Mouse (Mus musculus) hindbrain, embryonic 10.5 days (tissue): ENCODE results near the gene Tbx21. TPM values are rescaled to one million over a fixed set of nuclear protein-coding genes. Genes with fewer than 3 reads are reported as not detected.

Experiments
- DNase-seq: peaks from one replicate; pipeline ENCODE4 v3.0.0-alpha.2; 2017; ENCODE audit warnings: low spot score
- H3K27ac ChIP-seq: fragments of 300-500 bp; sonication (generic); 2 replicates; pipeline ENCODE4 v1.5.1; 2016; ENCODE audit warnings: mild to moderate bottlenecking, moderate library complexity
- H3K27me3 ChIP-seq: fragments of 300-500 bp; sonication (generic); 2 replicates; pipeline ENCODE4 v1.6.1; 2016; ENCODE audit warnings: mild to moderate bottlenecking; ENCODE audit not compliant: poor library complexity, insufficient read depth, severe bottlenecking
- H3K36me3 ChIP-seq: fragments of 300-500 bp; sonication (generic); 2 replicates; pipeline ENCODE4 v1.6.1; 2016; ENCODE audit warnings: mild to moderate bottlenecking, moderate library complexity
- H3K4me1 ChIP-seq: fragments of 300-500 bp; sonication (generic); replicated peaks from 2 replicates; pipeline ENCODE4 v1.6.1; 2016; ENCODE audit warnings: mild to moderate bottlenecking
- H3K4me3 ChIP-seq: fragments of 300-500 bp; sonication (generic); 2 replicates; pipeline ENCODE4 v1.5.1; 2016; ENCODE audit warnings: mild to moderate bottlenecking, moderate library complexity
- H3K9me3 ChIP-seq: fragments of 300-500 bp; sonication (generic); 2 replicates; pipeline ENCODE4 v1.6.1; 2016; ENCODE audit warnings: mild to moderate bottlenecking, moderate library complexity
- whole genome bisulfite sequencing: fragments of 180-500 bp; shearing (Covaris S2); methylation state at CpG from one replicate; pipeline ENCODE4 v1.1.7; 2016; 5-methylcytosine and 5-hydroxymethylcytosine counted together
- polyA plus RNA-seq: library from polyadenylated mRNA; unstranded; fragments of >200 nt; fragmentation: Nextera tagmentation; extraction: Ambion mirVana; gene quantifications from 2 replicates; pipeline ENCODE4 v1.2.1, GENCODE M21; 2016

Tbx21 gene
- polyA plus RNA-seq, 1 experiment from 2014 or later: 0.29 TPM

DNA sequence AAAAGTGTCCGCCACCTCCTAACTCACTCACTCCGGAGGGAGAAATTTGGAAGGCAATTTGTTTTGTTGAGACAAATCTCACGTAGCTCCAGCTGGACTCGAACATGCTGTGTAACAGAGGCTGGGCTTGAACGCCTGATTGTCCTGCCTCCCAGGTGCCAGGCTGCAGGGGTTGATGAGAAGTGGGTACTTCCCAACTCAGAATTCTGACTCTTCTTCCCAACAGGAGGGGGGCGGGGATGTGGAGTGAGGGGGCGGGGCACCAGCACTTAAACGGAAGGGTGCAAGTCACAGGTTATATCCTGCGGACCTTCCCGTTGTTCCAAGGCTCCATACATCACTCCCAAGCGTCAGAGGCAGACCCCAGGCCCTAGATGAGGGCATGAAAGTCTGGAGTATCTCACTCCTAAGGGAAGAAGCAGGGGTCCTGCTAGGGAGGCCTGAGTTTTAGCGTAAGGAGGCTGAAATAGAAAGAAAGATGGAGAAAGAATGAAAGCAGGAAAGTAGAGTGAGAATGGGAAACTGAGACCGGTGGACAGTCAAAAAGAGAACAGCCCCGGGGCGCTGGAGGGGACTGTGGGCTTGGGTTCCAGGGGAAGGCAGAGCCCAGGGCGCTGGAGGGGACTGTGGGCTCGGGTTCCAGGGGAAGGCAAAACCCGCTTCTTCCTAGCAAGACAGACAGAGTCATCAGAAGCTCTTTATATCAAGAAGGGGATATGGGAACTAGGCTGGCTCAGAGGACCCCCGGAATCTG, 12.5 kb upstream of the Tbx21 start:
- Histone ChIP-seq H3K36me3 (no peaks in the 10 kb centered on the region), H3K4me3 (peak overlapping the region; percentile 62), H3K9me3 (no peaks in the 10 kb centered on the region), H3K4me1 (peaks cover 55% of the 10 kb centered on the region), H3K27ac (no peak overlapping the region), H3K27me3 (peaks cover 84% of the 10 kb centered on the region)
- 15% methylated on average over 19 of the region's 19 CpGs for WGBS
- DNase-seq: no peak

- DNase-seq: peak; percentile 39
- WGBS: 4% methylated on average over 32 of the region's 32 CpGs
- Histone ChIP-seq H3K36me3 (no peaks in the 10 kb centered on the region), H3K27me3 (peaks cover 76% of the 10 kb centered on the region), H3K27ac (peak overlapping the region; percentile 78), H3K4me3 (peak overlapping the region; percentile 62), H3K9me3 (no peaks in the 10 kb centered on the region), H3K4me1 (peaks cover 51% of the 10 kb centered on the region)
Measured at GRCm38 (mm10) chr11:97126645-97127468, 11.7 kb upstream of the Tbx21 start.

GRCm38 (mm10) chr11:97124266-97125036, 9.3 kb upstream of the Tbx21 start:
- peaks cover 66% of the 10 kb centered on the region for H3K27me3 ChIP-seq

DNA sequence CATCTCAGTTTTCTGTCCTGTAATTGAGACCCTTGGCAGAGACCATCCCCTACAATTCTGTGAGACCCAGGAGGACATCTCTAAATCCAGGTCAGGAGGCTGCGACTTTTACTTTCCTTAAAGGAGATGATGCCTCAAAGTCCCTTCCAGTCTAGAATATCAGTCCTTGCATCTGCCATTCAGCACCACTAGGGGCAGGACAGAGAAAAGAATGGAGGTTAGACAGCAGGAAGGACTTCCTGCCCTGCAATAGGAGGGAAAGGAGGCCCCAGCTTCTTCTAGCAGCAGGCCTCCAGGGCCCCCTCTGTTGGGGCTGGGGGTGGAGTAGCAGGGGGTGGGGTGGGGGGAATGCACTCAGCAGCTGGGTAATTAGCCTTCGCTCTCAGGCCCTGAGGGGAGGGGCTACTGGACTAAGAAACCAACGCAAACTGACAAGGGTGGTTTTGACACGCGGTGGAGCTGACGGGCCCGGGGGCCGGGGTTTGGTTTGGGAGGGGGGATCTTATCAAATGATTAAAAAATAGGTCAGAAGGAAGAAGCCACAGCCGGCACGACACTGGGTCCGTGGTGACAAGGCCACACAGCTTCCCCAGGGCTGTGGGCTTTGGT, 8.3 kb upstream of the Tbx21 start:
- peaks cover 78% of the 10 kb centered on the region for H3K4me1 ChIP-seq
- no peaks in the 10 kb centered on the region for H3K9me3 ChIP-seq
- WGBS: 23% methylated on average over 11 of the region's 11 CpGs
- no peak overlapping the region for H3K4me3 ChIP-seq
- H3K27me3 ChIP-seq: peaks cover 66% of the 10 kb centered on the region
- no peaks in the 10 kb centered on the region for H3K36me3 ChIP-seq
- peak overlapping the region; percentile 57; the same call in 1 of the 2 replicates for H3K27ac ChIP-seq
- DNase-seq: no peak

More at GRCm38 (mm10) chr11:97124266-97125036, 9.3 kb upstream of the Tbx21 start:
- WGBS: 59% methylated on average over 10 of the region's 10 CpGs
- Histone ChIP-seq H3K9me3 (no peaks in the 10 kb centered on the region), H3K27ac (no peak overlapping the region), H3K36me3 (no peaks in the 10 kb centered on the region), H3K4me3 (no peak overlapping the region), H3K4me1 (peaks cover 70% of the 10 kb centered on the region)
- no peak for DNase-seq

DNA sequence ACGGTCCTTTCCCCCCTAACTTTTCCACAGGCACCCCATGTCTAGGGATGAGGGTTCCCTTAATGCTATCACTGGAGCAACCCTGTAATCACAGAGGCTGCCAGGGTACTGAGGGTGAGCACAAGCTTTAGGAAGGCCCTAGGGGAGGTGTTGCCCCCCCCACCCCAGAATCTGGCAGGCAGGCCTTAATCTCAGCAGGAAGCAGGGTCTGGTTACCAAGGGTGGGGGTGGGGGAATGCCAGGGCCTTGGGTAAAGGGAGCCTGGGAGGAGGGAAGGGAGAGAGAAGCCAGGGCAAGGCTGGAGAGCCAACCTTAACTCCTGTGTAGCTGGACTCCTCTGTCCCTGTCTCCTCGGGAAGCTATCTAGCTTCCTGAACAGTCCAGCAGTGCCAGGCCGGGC, 5.5 kb upstream of the Tbx21 start:
- peaks cover 67% of the 10 kb centered on the region for H3K27me3 ChIP-seq
- H3K27ac ChIP-seq: 0 out of 2 replicates have a peak overlapping the region, but pooled peaks have one; percentile 30
- H3K4me1 ChIP-seq: peaks cover 69% of the 10 kb centered on the region
- 63% methylated on average over 3 of the region's 3 CpGs for WGBS
- no peaks in the 10 kb centered on the region for H3K36me3 ChIP-seq
- H3K4me3 ChIP-seq: no peak overlapping the region
- no peaks in the 10 kb centered on the region for H3K9me3 ChIP-seq
- DNase-seq: no peak

DNA sequence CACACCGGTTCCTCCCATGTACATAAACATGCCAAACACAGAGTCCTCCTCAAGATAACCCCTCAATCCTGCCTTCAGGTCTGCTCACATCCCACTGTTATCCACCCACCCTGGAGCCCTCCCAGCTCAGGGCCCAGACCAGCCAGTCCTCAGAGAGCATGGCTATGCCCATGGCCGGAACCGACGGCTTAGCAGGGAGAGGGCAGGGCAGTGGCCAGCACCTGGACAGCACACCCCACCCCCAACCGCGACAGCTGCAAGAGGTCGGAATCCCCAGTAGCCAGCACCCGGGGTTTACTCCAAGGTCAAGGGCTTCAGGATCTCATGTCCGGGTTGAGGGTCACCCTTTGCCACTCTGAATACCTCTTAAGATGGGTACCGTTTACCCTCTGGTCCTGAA, 5.1 kb upstream of the Tbx21 start:
- Histone ChIP-seq H3K4me3 (no peak overlapping the region), H3K27me3 (peaks cover 67% of the 10 kb centered on the region), H3K27ac (peak overlapping the region; percentile 35; the same call in 1 of the 2 replicates), H3K4me1 (peaks cover 71% of the 10 kb centered on the region), H3K36me3 (no peaks in the 10 kb centered on the region), H3K9me3 (no peaks in the 10 kb centered on the region)
- WGBS: 42% methylated on average over 10 of the region's 10 CpGs
- no peak for DNase-seq

DNA sequence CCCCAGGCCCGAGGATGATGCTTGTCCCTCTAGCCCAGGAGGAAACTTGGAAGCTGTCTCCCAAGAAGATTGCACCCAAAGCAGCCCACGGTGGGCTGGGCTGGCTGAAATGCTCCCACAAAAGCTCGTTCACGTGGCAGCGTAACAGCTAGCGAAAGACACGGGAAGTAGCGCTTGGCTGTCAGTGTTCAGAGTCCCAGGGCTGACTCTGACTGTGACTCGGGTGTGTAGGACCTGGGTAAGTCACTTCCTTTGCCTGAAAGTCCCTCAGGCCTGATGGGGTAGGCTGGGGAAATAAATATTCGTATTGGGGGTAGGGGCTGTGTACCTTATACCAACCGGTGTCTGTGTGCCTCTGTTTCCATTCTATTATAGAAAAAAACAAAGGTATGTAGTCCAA, 666 bp upstream of the Tbx21 start:
- H3K4me3 ChIP-seq: peak overlapping the region; percentile 57
- H3K4me1 ChIP-seq: peaks cover 59% of the 10 kb centered on the region
- DNase-seq: no peak
- H3K27ac ChIP-seq: no peak overlapping the region
- no peaks in the 10 kb centered on the region for H3K36me3 ChIP-seq
- 9% methylated on average over 11 of the region's 11 CpGs for WGBS
- H3K27me3 ChIP-seq: peaks cover 98% of the 10 kb centered on the region
- no peaks in the 10 kb centered on the region for H3K9me3 ChIP-seq

DNA sequence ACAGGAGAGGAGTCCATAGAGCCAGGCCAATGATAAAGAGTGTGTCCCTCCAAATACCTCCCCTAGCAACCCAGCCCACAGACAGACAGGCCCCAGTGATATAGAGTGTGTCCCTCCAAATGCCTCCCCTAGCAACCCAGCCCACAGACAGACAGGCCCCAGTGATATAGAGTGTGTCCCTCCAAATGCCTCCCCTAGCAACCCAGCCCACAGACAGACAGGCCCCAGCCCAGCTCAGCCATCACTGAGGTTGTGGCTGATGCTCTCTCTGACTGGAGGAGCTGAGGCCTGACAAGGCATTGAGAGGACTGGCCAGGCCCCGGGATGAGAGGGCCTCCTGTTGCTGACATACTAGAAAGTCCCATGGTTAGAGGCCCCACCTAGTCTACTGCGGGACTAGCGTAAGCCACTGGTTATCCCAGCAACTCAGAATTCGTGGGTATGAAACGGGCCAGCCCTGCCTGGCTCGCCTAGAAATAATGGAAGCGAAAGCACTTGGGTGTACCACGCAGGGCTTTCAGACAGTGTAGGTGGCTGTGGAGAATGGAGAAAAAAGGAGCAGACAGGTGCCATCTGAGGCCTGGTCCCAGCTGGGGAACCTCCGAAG, 2.5 kb downstream of the Tbx21 start:
- Histone ChIP-seq H3K27me3 (peaks cover 78% of the 10 kb centered on the region), H3K36me3 (no peaks in the 10 kb centered on the region), H3K27ac (no peak overlapping the region), H3K9me3 (no peaks in the 10 kb centered on the region), H3K4me1 (peaks cover 29% of the 10 kb centered on the region), H3K4me3 (no peak overlapping the region)
- 77% methylated on average over 9 of the region's 9 CpGs for WGBS
- no peak for DNase-seq

DNA sequence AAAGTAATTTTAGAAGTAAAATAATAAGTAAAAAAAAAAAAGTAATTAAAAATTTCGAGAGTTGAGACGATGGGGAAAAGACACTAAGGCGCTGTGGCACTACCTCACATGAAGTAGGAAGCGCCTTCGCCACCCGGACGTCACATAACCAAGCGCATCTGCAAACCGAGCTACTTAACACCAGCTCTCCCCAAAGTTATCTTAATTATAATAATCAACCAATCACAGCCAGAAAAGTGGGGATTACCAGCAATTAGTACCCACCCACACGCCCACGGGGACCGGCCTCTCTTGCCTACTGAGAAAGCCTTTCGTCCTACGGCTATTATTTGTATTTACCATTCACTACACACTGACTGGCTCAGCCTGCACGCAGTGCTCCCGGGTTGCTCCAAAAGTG, 6.2 kb downstream of the Tbx21 start:
- H3K4me1 ChIP-seq: peaks cover 5% of the 10 kb centered on the region
- H3K36me3 ChIP-seq: no peaks in the 10 kb centered on the region
- 85% methylated on average over 16 of the region's 16 CpGs for WGBS
- DNase-seq: no peak
- no peak overlapping the region for H3K4me3 ChIP-seq
- H3K9me3 ChIP-seq: no peaks in the 10 kb centered on the region
- H3K27me3 ChIP-seq: peaks cover 42% of the 10 kb centered on the region
- H3K27ac ChIP-seq: no peak overlapping the region

DNA sequence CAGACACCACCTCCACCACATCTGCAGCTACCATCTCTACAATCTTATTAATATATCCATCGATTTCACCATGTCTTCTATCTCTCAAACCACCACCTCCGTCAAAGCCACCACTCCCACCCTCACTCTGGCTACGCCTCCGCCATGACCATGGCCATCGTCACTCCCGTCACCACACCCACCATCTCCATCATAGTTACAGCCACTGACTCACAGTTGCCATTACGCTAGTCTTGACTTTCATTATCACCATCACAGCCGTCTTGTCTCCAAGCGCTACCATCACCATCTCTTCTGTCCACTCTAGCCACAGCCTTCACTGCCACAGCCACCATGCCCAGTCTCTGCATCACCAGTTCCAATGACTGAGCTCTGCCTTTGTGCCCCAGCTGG, 11.0 kb downstream of the Tbx21 start:
- H3K27ac ChIP-seq: no peak overlapping the region
- no peak for DNase-seq
- no peak overlapping the region for H3K4me3 ChIP-seq
- WGBS: 96% methylated on average over 9 of the region's 9 CpGs
- 0 out of 2 replicates have a peak, but pooled peaks cover 2% of the 10 kb centered on the region for H3K4me1 ChIP-seq
- no peaks in the 10 kb centered on the region for H3K9me3 ChIP-seq
- H3K36me3 ChIP-seq: no peaks in the 10 kb centered on the region
- peaks cover 32% of the 10 kb centered on the region for H3K27me3 ChIP-seq

DNA sequence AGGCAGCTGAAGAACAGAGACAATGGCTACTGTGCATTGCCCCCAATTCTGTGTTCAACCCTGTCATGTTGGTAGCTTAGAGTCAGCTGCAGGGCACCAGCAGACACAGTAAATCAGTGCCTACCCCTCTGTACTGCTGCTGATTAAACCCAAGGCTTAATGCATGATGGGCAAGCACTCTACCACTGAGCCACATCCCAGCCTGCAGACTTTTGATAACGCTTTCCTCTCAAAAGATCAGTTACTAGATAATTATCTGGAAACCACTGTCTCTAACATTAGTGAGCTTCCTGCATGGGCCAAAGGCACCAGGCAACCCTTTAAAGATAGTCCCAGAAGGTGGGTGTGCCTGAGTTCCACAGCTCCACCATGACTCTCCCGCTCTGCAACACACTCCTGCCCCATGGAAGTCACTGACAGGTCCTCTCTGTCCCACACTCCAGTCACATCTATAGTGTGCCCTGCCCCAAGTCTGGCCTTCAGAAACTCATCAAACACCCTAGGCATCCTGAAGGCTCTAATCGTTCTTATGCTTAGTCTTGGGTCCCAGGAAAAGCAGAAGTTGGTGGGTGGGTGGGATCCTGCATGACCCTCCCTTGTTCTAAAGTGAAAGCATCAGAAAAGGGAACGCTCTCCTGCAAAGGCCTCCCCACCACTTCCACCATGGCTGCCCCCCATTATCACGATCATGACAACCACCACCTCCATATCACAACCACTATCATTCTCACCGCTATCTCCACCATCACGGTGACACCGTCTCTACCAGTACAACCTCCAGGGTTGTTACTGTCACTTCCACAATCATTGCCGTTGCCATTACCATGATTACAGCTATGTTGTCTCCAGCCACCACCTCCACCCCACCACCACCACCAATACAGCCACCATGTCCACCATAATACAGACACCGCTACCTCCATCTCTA, 11.7 kb downstream of the Tbx21 start:
- H3K27me3 ChIP-seq: peaks cover 39% of the 10 kb centered on the region
- no peaks in the 10 kb centered on the region for H3K9me3 ChIP-seq
- no peaks in the 10 kb centered on the region for H3K36me3 ChIP-seq
- H3K27ac ChIP-seq: no peak overlapping the region
- H3K4me1 ChIP-seq: peaks cover 8% of the 10 kb centered on the region
- WGBS: 94% methylated on average over 10 of the region's 10 CpGs
- no peak overlapping the region for H3K4me3 ChIP-seq
- DNase-seq: no peak
